Mouse (Mus musculus): ENCODE data around the gene Hsd17b11. TPM values are rescaled to one million over a fixed set of nuclear protein-coding genes. Genes with fewer than 3 reads are reported as not detected.
"Not testable (repeated sequence)": the region's sequence is repeated elsewhere in the genome, so short reads cannot be mapped to it uniquely, and the experiment has no call there.

Gene Hsd17b11
- total RNA-seq, 2 experiments from 2014 or later: 33.5 to 34.2 TPM

GRCm38 (mm10) chr5:104036686-104037085 is 15.0 kb upstream of the Hsd17b11 start:
- no peak for DNase-seq (ENCODE audit: low spot score in 2 of 2)

- no peak for DNase-seq (ENCODE audit: low spot score in 2 of 2)
Observed at GRCm38 (mm10) chr5:104035824-104036223, 14.1 kb upstream of the Hsd17b11 start.

GRCm38 (mm10) chr5:104035066-104035465 is 13.3 kb upstream of the Hsd17b11 start:
- no peak for DNase-seq (ENCODE audit: low spot score in 2 of 2)

- DNase-seq (ENCODE audit: low spot score in 2 of 2): no peak
Observed at GRCm38 (mm10) chr5:104032434-104033097, 10.8 kb upstream of the Hsd17b11 start.

GRCm38 (mm10) chr5:104025245-104025854 is 3.6 kb upstream of the Hsd17b11 start:
- no peak for DNase-seq (ENCODE audit: low spot score in 2 of 2)

- no peak for DNase-seq (ENCODE audit: low spot score in 2 of 2)
Observed at GRCm38 (mm10) chr5:104024762-104025161, 3.0 kb upstream of the Hsd17b11 start.

- not testable (repeated sequence) for DNase-seq (ENCODE audit: low spot score in 2 of 2)
Observed at GRCm38 (mm10) chr5:104024193-104024592, 2.5 kb upstream of the Hsd17b11 start.

- no peak for DNase-seq (ENCODE audit: low spot score in 2 of 2)
Observed at GRCm38 (mm10) chr5:104023289-104024020, 1.7 kb upstream of the Hsd17b11 start.

- no peak for DNase-seq (ENCODE audit: low spot score in 2 of 2)
Observed at GRCm38 (mm10) chr5:104022558-104022957, 839 bp upstream of the Hsd17b11 start.

- DNase-seq (ENCODE audit: low spot score in 2 of 2): no peak
Observed at GRCm38 (mm10) chr5:104011419-104011818, 10.3 kb downstream of the Hsd17b11 start.

- DNase-seq (ENCODE audit: low spot score in 2 of 2): no peak
Observed at GRCm38 (mm10) chr5:104010261-104010660, 11.5 kb downstream of the Hsd17b11 start.

GRCm38 (mm10) chr5:104009421-104009820 is 12.3 kb downstream of the Hsd17b11 start:
- no peak for DNase-seq (ENCODE audit: low spot score in 2 of 2)

GRCm38 (mm10) chr5:104007801-104008200 is 13.9 kb downstream of the Hsd17b11 start:
- DNase-seq (ENCODE audit: low spot score in 2 of 2): no peak

GRCm38 (mm10) chr5:104006811-104007210 is 14.9 kb downstream of the Hsd17b11 start:
- no peak for DNase-seq (ENCODE audit: low spot score in 2 of 2)

GRCm38 (mm10) chr5:104003955-104004354 is 17.8 kb downstream of the Hsd17b11 start:
- no peak for DNase-seq (ENCODE audit: low spot score in 2 of 2)

- no peak for DNase-seq (ENCODE audit: low spot score in 2 of 2)
Observed at GRCm38 (mm10) chr5:104003256-104003931, 18.3 kb downstream of the Hsd17b11 start.

GRCm38 (mm10) chr5:104002549-104003255 is 19.0 kb downstream of the Hsd17b11 start:
- DNase-seq (ENCODE audit: low spot score in 2 of 2): no peak

- DNase-seq (ENCODE audit: low spot score in 2 of 2): peak; percentile 84 to 89
Observed at GRCm38 (mm10) chr5:103999738-104000137, 22.0 kb downstream of the Hsd17b11 start.

GRCm38 (mm10) chr5:103998739-103999138 is 23.0 kb downstream of the Hsd17b11 start:
- DNase-seq (ENCODE audit: low spot score in 2 of 2): no peak

- peak; percentile 19 to 40 for DNase-seq (ENCODE audit: low spot score in 2 of 2)
Observed at GRCm38 (mm10) chr5:103995181-103995580, 26.5 kb downstream of the Hsd17b11 start.

GRCm38 (mm10) chr5:103994669-103995068 is 27.1 kb downstream of the Hsd17b11 start:
- DNase-seq (ENCODE audit: low spot score in 2 of 2): no peak
